Mouse (Mus musculus) hindbrain, embryonic 11.5 days (tissue): ENCODE results near the gene Fitm2. TPM values are rescaled to one million over a fixed set of nuclear protein-coding genes. Genes with fewer than 3 reads are reported as not detected.
"Not testable (repeated sequence)": the region's sequence is repeated elsewhere in the genome, so short reads cannot be mapped to it uniquely, and the experiment has no call there.

Experiments used
- ATAC-seq: fragments of 200-750 bp; cut with Nextera tagmentation; 2 replicates; pipeline ENCODE4 v1.8.0; 2017; ENCODE audit warnings: mild to moderate bottlenecking, moderate TSS enrichment, moderate library complexity; ENCODE audit not compliant: low FRiP score
- DNase-seq: peaks from one replicate; pipeline ENCODE4 v3.0.0-alpha.2; 2015; ENCODE audit warnings: low spot score
- H3K27ac ChIP-seq: fragments of 300-500 bp; sonication (generic); 2 replicates; pipeline ENCODE4 v1.5.1; 2014; ENCODE audit warnings: mild to moderate bottlenecking, low read depth, low read length
- H3K27me3 ChIP-seq: fragments of 300-500 bp; sonication (generic); 2 replicates; pipeline ENCODE4 v1.6.1; 2014; ENCODE audit warnings: mild to moderate bottlenecking, low read length, moderate library complexity, mixed read lengths; ENCODE audit not compliant: control insufficient read depth, insufficient read depth
- H3K36me3 ChIP-seq: fragments of 300-500 bp; sonication (generic); 2 replicates; pipeline ENCODE4 v1.6.1; 2014; ENCODE audit warnings: mild to moderate bottlenecking, low read length, moderate library complexity, mixed read lengths; ENCODE audit not compliant: control insufficient read depth, insufficient read depth
- H3K4me1 ChIP-seq: fragments of 300-500 bp; sonication (generic); replicated peaks from 2 replicates; pipeline ENCODE4 v1.6.1; 2014; ENCODE audit warnings: low read length, mixed read lengths; ENCODE audit not compliant: control insufficient read depth, insufficient read depth
- H3K4me2 ChIP-seq: fragments of 300-500 bp; sonication (generic); replicated peaks from 2 replicates; pipeline ENCODE4 v1.6.1; 2014; ENCODE audit warnings: mild to moderate bottlenecking, low read depth, low read length
- H3K4me3 ChIP-seq: fragments of 300-500 bp; sonication (generic); 2 replicates; pipeline ENCODE4 v1.5.1; 2014; ENCODE audit warnings: low read depth, low read length
- H3K9ac ChIP-seq: fragments of 300-500 bp; sonication (generic); 2 replicates; pipeline ENCODE4 v1.6.1; 2014; ENCODE audit warnings: low read depth, low read length
- H3K9me3 ChIP-seq: fragments of 300-500 bp; sonication (generic); 2 replicates; pipeline ENCODE4 v1.6.1; 2016; ENCODE audit warnings: low read length; ENCODE audit not compliant: control insufficient read depth
- WGBS: fragments of 180-500 bp; shearing (Covaris S2); extraction: QIAGEN DNeasy Blood & Tissue Kit; methylation state at CpG from one replicate; pipeline ENCODE4 v1.1.7; 2014; 5-methylcytosine and 5-hydroxymethylcytosine counted together
- polyA plus RNA-seq: library from polyadenylated mRNA; unstranded; fragments of >200 nt; fragmentation: Nextera tagmentation; extraction: Ambion mirVana; gene quantifications from 2 replicates; pipeline ENCODE4 v1.2.1, GENCODE M21; 2014

Fitm2 gene
- polyA plus RNA-seq, 1 experiment from 2014 or later: 8.0 TPM

- ATAC-seq (no peak), DNase-seq (no peak)
- Histone ChIP-seq H3K9ac (no peak overlapping the region), H3K27me3 (no peaks in the 10 kb centered on the region), H3K4me3 (no peak overlapping the region), H3K9me3 (no peaks in the 10 kb centered on the region), H3K4me2 (no peak overlapping the region), H3K36me3 (no peaks in the 10 kb centered on the region), H3K4me1 (peaks cover 5% of the 10 kb centered on the region; the same call in 1 of the 2 replicates), H3K27ac (no peak overlapping the region)
- 91% methylated on average over 6 of the region's 6 CpGs for WGBS
Observed at GRCm38 (mm10) chr2:163468866-163469265, 3.6 kb downstream of the Fitm2 start.

- Histone ChIP-seq H3K9me3 (no peaks in the 10 kb centered on the region), H3K9ac (no peak overlapping the region), H3K27me3 (no peaks in the 10 kb centered on the region), H3K4me2 (no peak overlapping the region), H3K4me1 (peaks cover 5% of the 10 kb centered on the region; the same call in 1 of the 2 replicates), H3K36me3 (no peaks in the 10 kb centered on the region), H3K4me3 (no peak overlapping the region), H3K27ac (no peak overlapping the region)
- WGBS: 94% methylated on average over 6 of the region's 6 CpGs
- ATAC-seq (no peak), DNase-seq (no peak)
Observed at GRCm38 (mm10) chr2:163467585-163467984, 4.8 kb downstream of the Fitm2 start.

- DNase-seq: no peak
- no peak overlapping the region for H3K27ac ChIP-seq
- H3K4me1 ChIP-seq: peaks cover 5% of the 10 kb centered on the region; the same call in 1 of the 2 replicates
- no peaks in the 10 kb centered on the region for H3K27me3 ChIP-seq
- H3K4me2 ChIP-seq: no peak overlapping the region
- H3K36me3 ChIP-seq: no peaks in the 10 kb centered on the region
- H3K9me3 ChIP-seq: no peaks in the 10 kb centered on the region
- no peak for ATAC-seq
- 81% methylated on average over 8 of the region's 8 CpGs for WGBS
- no peak overlapping the region for H3K9ac ChIP-seq
- H3K4me3 ChIP-seq: no peak overlapping the region
Observed at GRCm38 (mm10) chr2:163466771-163467170, 5.7 kb downstream of the Fitm2 start.

GRCm38 (mm10) chr2:163464562-163464961 lies 7.9 kb downstream of the Fitm2 start:
- Histone ChIP-seq H3K27ac (no peak overlapping the region), H3K36me3 (no peaks in the 10 kb centered on the region), H3K9ac (no peak overlapping the region), H3K4me2 (no peak overlapping the region), H3K9me3 (no peaks in the 10 kb centered on the region), H3K27me3 (no peaks in the 10 kb centered on the region), H3K4me1 (no peaks in the 10 kb centered on the region), H3K4me3 (no peak overlapping the region)
- WGBS: 65% methylated on average over 6 of the region's 6 CpGs
- DNase-seq (no peak), ATAC-seq (no peak)

GRCm38 (mm10) chr2:163463998-163464397 lies 8.4 kb downstream of the Fitm2 start:
- Histone ChIP-seq H3K27ac (no peak overlapping the region), H3K4me3 (no peak overlapping the region), H3K9me3 (no peaks in the 10 kb centered on the region), H3K4me2 (no peak overlapping the region), H3K36me3 (no peaks in the 10 kb centered on the region), H3K4me1 (no peaks in the 10 kb centered on the region), H3K9ac (no peak overlapping the region), H3K27me3 (no peaks in the 10 kb centered on the region)
- ATAC-seq (no peak), DNase-seq (no peak)
- 77% methylated on average over 4 of the region's 4 CpGs for WGBS

GRCm38 (mm10) chr2:163463251-163463769 lies 9.1 kb downstream of the Fitm2 start:
- ATAC-seq (no peak), DNase-seq (no peak)
- WGBS: 68% methylated on average over 10 of the region's 10 CpGs
- H3K9ac ChIP-seq: no peak overlapping the region
- H3K4me2 ChIP-seq: no peak overlapping the region
- 0 out of 2 replicates have a peak, but pooled peaks cover 2% of the 10 kb centered on the region for H3K27me3 ChIP-seq
- no peaks in the 10 kb centered on the region for H3K36me3 ChIP-seq
- H3K4me3 ChIP-seq: no peak overlapping the region
- no peak overlapping the region for H3K27ac ChIP-seq
- no peaks in the 10 kb centered on the region for H3K4me1 ChIP-seq
- H3K9me3 ChIP-seq: no peaks in the 10 kb centered on the region

GRCm38 (mm10) chr2:163462801-163463200 lies 9.6 kb downstream of the Fitm2 start:
- Histone ChIP-seq H3K4me1 (no peaks in the 10 kb centered on the region), H3K27me3 (0 out of 2 replicates have a peak, but pooled peaks cover 2% of the 10 kb centered on the region), H3K9me3 (no peaks in the 10 kb centered on the region), H3K27ac (no peak overlapping the region), H3K4me2 (no peak overlapping the region), H3K4me3 (no peak overlapping the region), H3K36me3 (no peaks in the 10 kb centered on the region), H3K9ac (no peak overlapping the region)
- DNase-seq (no peak), ATAC-seq (no peak)
- 77% methylated on average over 11 of the region's 11 CpGs for WGBS

- WGBS: 89% methylated on average over 5 of the region's 5 CpGs
- H3K9me3 ChIP-seq: no peaks in the 10 kb centered on the region
- H3K27ac ChIP-seq: no peak overlapping the region
- no peak overlapping the region for H3K9ac ChIP-seq
- no peak overlapping the region for H3K4me3 ChIP-seq
- ATAC-seq (no peak), DNase-seq (no peak)
- no peak overlapping the region for H3K4me2 ChIP-seq
- 0 out of 2 replicates have a peak, but pooled peaks cover 2% of the 10 kb centered on the region for H3K27me3 ChIP-seq
- H3K4me1 ChIP-seq: no peaks in the 10 kb centered on the region
- H3K36me3 ChIP-seq: no peaks in the 10 kb centered on the region
Observed at GRCm38 (mm10) chr2:163462386-163462785, 10.0 kb downstream of the Fitm2 start.

GRCm38 (mm10) chr2:163461307-163461706 lies 11.1 kb downstream of the Fitm2 start:
- not testable (repeated sequence) for ATAC-seq, DNase-seq
- WGBS: 92% methylated on average over 8 of the region's 9 CpGs

More at GRCm38 (mm10) chr2:163461307-163461706, 11.1 kb downstream of the Fitm2 start:
- not testable (repeated sequence) for H3K4me1 ChIP-seq, H3K4me2 ChIP-seq, H3K36me3 ChIP-seq, H3K27ac ChIP-seq, H3K9me3 ChIP-seq, H3K9ac ChIP-seq, H3K27me3 ChIP-seq, H3K4me3 ChIP-seq
